Mouse (Mus musculus): ENCODE measurements around the gene Cyp2d22. TPM values are rescaled to one million over a fixed set of nuclear protein-coding genes. Genes with fewer than 3 reads are reported as not detected.

Cyp2d22 gene
- total RNA-seq, 2 experiments from 2014 or later: 34.1 to 36.4 TPM

Small RNA genes lying within 50 kb of the gene (microRNA-seq; reads per million reads assigned to microRNA genes)
- gene Gm25990 (not detected), gene Gm27331 (not detected), gene Mir7684 (not detected)

Other genes starting within 250 kb of the Cyp2d22 start
- 100 to 1,000 TPM in 1 of 2 experiments, 10 to 100 TPM in 1; 80.3 to 113 TPM for gene Srebf2, start 233.1 kb downstream of the Cyp2d22 start, total RNA-seq (2021)
- gene Shisa8, start 167.4 kb downstream of the Cyp2d22 start, total RNA-seq (2021): under 1 TPM; 0.46 to 0.73 TPM
- under 1 TPM in 1 of 2 experiments, not detected in 1; 0.20 TPM for gene Tnfrsf13c, start 155.9 kb downstream of the Cyp2d22 start, total RNA-seq (2021)
- gene Cenpm, start 135.5 kb downstream of the Cyp2d22 start, total RNA-seq (2021): 1 to 10 TPM; 2.9 to 4.3 TPM
- 1 to 10 TPM in 1 of 2 experiments, under 1 TPM in 1; 0.23 to 1.2 TPM for gene 1500009C09Rik, start 127.9 kb downstream of the Cyp2d22 start, total RNA-seq (2021)
- gene Sept3, start 105.4 kb downstream of the Cyp2d22 start, total RNA-seq (2021): 1 to 10 TPM; 2.6 to 4.3 TPM
- not detected for gene Wbp2nl, start 81.3 kb downstream of the Cyp2d22 start, total RNA-seq (2021)
- gene Naga, start 41.3 kb downstream of the Cyp2d22 start, total RNA-seq (2021): 10 to 100 TPM; 59.1 to 68.1 TPM
- gene Pheta2, start 41.3 kb downstream of the Cyp2d22 start, total RNA-seq (2021): 1 to 10 TPM in 1 of 2 experiments, under 1 TPM in 1; 0.59 to 1.1 TPM
- 100 to 1,000 TPM; 166 to 186 TPM for gene Smdt1, start 41.3 kb downstream of the Cyp2d22 start, total RNA-seq (2021)
- 100 to 1,000 TPM; 439 to 578 TPM for gene Ndufa6, start 25.9 kb downstream of the Cyp2d22 start, total RNA-seq (2021)
- gene Cyp2d11, start 13.8 kb upstream of the Cyp2d22 start, total RNA-seq (2021): not detected
- under 1 TPM in 1 of 2 experiments, not detected in 1; 0.83 TPM for gene Cyp2d10, start 26.9 kb upstream of the Cyp2d22 start, total RNA-seq (2021)
- gene Cyp2d9, start 53.2 kb upstream of the Cyp2d22 start, total RNA-seq (2021): 1 to 10 TPM in 1 of 2 experiments, not detected in 1; 1.9 TPM
- not detected for gene Cyp2d12, start 174.8 kb upstream of the Cyp2d22 start, total RNA-seq (2021)
- gene Cyp2d34, start 240.7 kb upstream of the Cyp2d22 start, total RNA-seq (2021): not detected